Mouse (Mus musculus): ENCODE measurements around the gene Rsph9. TPM values are rescaled to one million over a fixed set of nuclear protein-coding genes. Genes with fewer than 3 reads are reported as not detected.
A peak's percentile ranks its signal among the peaks of the same experiment; 100 is the strongest.

The Rsph9 gene
- polyA plus RNA-seq, 1 experiment from 2014 or later, result 10.0 TPM

- Histone ChIP-seq H3K4me3 (peak overlapping the region; percentile 90), H3K27ac (peak overlapping the region; percentile 92), H3K4me1 (peaks cover 19% of the 10 kb centered on the region), H3K9me3 (replicated peaks) (no peaks in the 10 kb centered on the region), H3K27me3 (ENCODE audit: low read depth, poor library complexity, severe bottlenecking) (no peaks in the 10 kb centered on the region), H3K36me3 (peaks cover 44% of the 10 kb centered on the region)
- WGBS, result 51% methylated on average over 9 of the region's 9 CpGs
- no peak for DNase-seq (ENCODE audit: low spot score)
Measured at GRCm38 (mm10) chr17:46161710-46162109, 17.7 kb upstream of the Rsph9 start.

GRCm38 (mm10) chr17:46161179-46161578 lies 17.2 kb upstream of the Rsph9 start:
- peaks cover 39% of the 10 kb centered on the region for H3K36me3 ChIP-seq
- peak overlapping the region; percentile 92 for H3K27ac ChIP-seq
- H3K27me3 ChIP-seq (ENCODE audit: low read depth, poor library complexity, severe bottlenecking), result no peaks in the 10 kb centered on the region
- no peak for DNase-seq (ENCODE audit: low spot score)
- peaks cover 19% of the 10 kb centered on the region for H3K4me1 ChIP-seq
- H3K4me3 ChIP-seq, result peak overlapping the region; percentile 90
- H3K9me3 ChIP-seq (replicated peaks), result no peaks in the 10 kb centered on the region
- 2% methylated on average over 19 of the region's 19 CpGs for WGBS

GRCm38 (mm10) chr17:46160686-46161085 lies 16.7 kb upstream of the Rsph9 start, which contains the start of gene Gtpbp2:
Gene Gtpbp2, plus strand, starts transcription at chr17:46161032.
- Histone ChIP-seq H3K9me3 (replicated peaks) (no peaks in the 10 kb centered on the region), H3K27ac (peak within 1 kb of the TSS; percentile 92), H3K4me3 (peak within 1 kb of the TSS; percentile 90), H3K36me3 (peaks cover 34% of the 10 kb centered on the region), H3K4me1 (peaks cover 19% of the 10 kb centered on the region), H3K27me3 (ENCODE audit: low read depth, poor library complexity, severe bottlenecking) (no peaks in the 10 kb centered on the region)
- WGBS, result 0% methylated on average over 23 of the region's 23 CpGs
- DNase-seq (ENCODE audit: low spot score), result peak; percentile 94

GRCm38 (mm10) chr17:46160090-46160662 lies 16.2 kb upstream of the Rsph9 start:
- Histone ChIP-seq H3K4me1 (peaks cover 19% of the 10 kb centered on the region), H3K27ac (peak overlapping the region; percentile 92), H3K9me3 (replicated peaks) (no peaks in the 10 kb centered on the region), H3K27me3 (ENCODE audit: low read depth, poor library complexity, severe bottlenecking) (no peaks in the 10 kb centered on the region), H3K36me3 (peaks cover 29% of the 10 kb centered on the region), H3K4me3 (peak overlapping the region; percentile 90)
- DNase-seq (ENCODE audit: low spot score), result peak; percentile 88
- under 1% methylated on average over 16 of the region's 16 CpGs for WGBS

GRCm38 (mm10) chr17:46159236-46159635 lies 15.2 kb upstream of the Rsph9 start:
- peak overlapping the region; percentile 90 for H3K4me3 ChIP-seq
- H3K27me3 ChIP-seq (ENCODE audit: low read depth, poor library complexity, severe bottlenecking), result no peaks in the 10 kb centered on the region
- no peak for DNase-seq (ENCODE audit: low spot score)
- H3K36me3 ChIP-seq, result peaks cover 19% of the 10 kb centered on the region
- no peak overlapping the region; the same call in 1 of the 2 replicates for H3K27ac ChIP-seq
- H3K9me3 ChIP-seq (replicated peaks), result no peaks in the 10 kb centered on the region
- 65% methylated on average over 2 of the region's 2 CpGs for WGBS
- peaks cover 19% of the 10 kb centered on the region for H3K4me1 ChIP-seq

- Histone ChIP-seq H3K27me3 (ENCODE audit: low read depth, poor library complexity, severe bottlenecking) (no peaks in the 10 kb centered on the region), H3K9me3 (replicated peaks) (no peaks in the 10 kb centered on the region), H3K4me1 (peaks cover 23% of the 10 kb centered on the region), H3K27ac (no peak overlapping the region), H3K4me3 (no peak overlapping the region), H3K36me3 (no peaks in the 10 kb centered on the region)
- DNase-seq (ENCODE audit: low spot score), result no peak
- 88% methylated on average over 8 of the region's 8 CpGs for WGBS
Measured at GRCm38 (mm10) chr17:46157131-46157530, 13.1 kb upstream of the Rsph9 start.

GRCm38 (mm10) chr17:46156680-46157079 lies 12.7 kb upstream of the Rsph9 start:
- H3K4me3 ChIP-seq, result no peak overlapping the region
- 86% methylated on average over 5 of the region's 5 CpGs for WGBS
- no peaks in the 10 kb centered on the region for H3K27me3 ChIP-seq (ENCODE audit: low read depth, poor library complexity, severe bottlenecking)
- no peaks in the 10 kb centered on the region for H3K9me3 ChIP-seq (replicated peaks)
- no peak for DNase-seq (ENCODE audit: low spot score)
- peaks cover 2% of the 10 kb centered on the region for H3K36me3 ChIP-seq
- no peak overlapping the region for H3K27ac ChIP-seq
- H3K4me1 ChIP-seq, result peaks cover 19% of the 10 kb centered on the region

GRCm38 (mm10) chr17:46154336-46154735 lies 10.3 kb upstream of the Rsph9 start:
- Histone ChIP-seq H3K36me3 (peaks cover 12% of the 10 kb centered on the region), H3K27ac (no peak overlapping the region)
- WGBS, result 97% methylated on average over 3 of the region's 3 CpGs

GRCm38 (mm10) chr17:46152847-46153782 lies 9.1 kb upstream of the Rsph9 start, which contains the start of gene Mad2l1bp:
Gene Mad2l1bp, minus strand, starts transcription at chr17:46153553.
- Histone ChIP-seq H3K4me1 (peaks cover 10% of the 10 kb centered on the region), H3K4me3 (peak within 1 kb of the TSS; percentile 75), H3K27ac (peak within 1 kb of the TSS; percentile 88), H3K27me3 (ENCODE audit: low read depth, poor library complexity, severe bottlenecking) (no peaks in the 10 kb centered on the region), H3K36me3 (peaks cover 24% of the 10 kb centered on the region), H3K9me3 (replicated peaks) (no peaks in the 10 kb centered on the region)
- DNase-seq (ENCODE audit: low spot score), result peak; percentile 81
- 9% methylated on average over 33 of the region's 33 CpGs for WGBS

More at GRCm38 (mm10) chr17:46154336-46154735, 10.3 kb upstream of the Rsph9 start:
- Histone ChIP-seq H3K4me1 (peaks cover 10% of the 10 kb centered on the region), H3K27me3 (ENCODE audit: low read depth, poor library complexity, severe bottlenecking) (no peaks in the 10 kb centered on the region), H3K4me3 (no peak overlapping the region), H3K9me3 (replicated peaks) (no peaks in the 10 kb centered on the region)
- DNase-seq (ENCODE audit: low spot score), result no peak

- no peak overlapping the region for H3K4me3 ChIP-seq
- H3K27me3 ChIP-seq (ENCODE audit: low read depth, poor library complexity, severe bottlenecking), result no peaks in the 10 kb centered on the region
- no peak overlapping the region for H3K27ac ChIP-seq
- H3K9me3 ChIP-seq (replicated peaks), result no peaks in the 10 kb centered on the region
- 0 out of 2 replicates have a peak, but pooled peaks cover 1% of the 10 kb centered on the region for H3K36me3 ChIP-seq
- DNase-seq (ENCODE audit: low spot score), result no peak
- WGBS, result 90% methylated on average over 3 of the region's 3 CpGs
- H3K4me1 ChIP-seq, result peaks cover 24% of the 10 kb centered on the region
Measured at GRCm38 (mm10) chr17:46139872-46140271, 4.1 kb downstream of the Rsph9 start.

GRCm38 (mm10) chr17:46138563-46139236 lies 5.3 kb downstream of the Rsph9 start:
- DNase-seq (ENCODE audit: low spot score), result no peak
- WGBS, result 86% methylated on average over 8 of the region's 8 CpGs
- Histone ChIP-seq H3K27me3 (ENCODE audit: low read depth, poor library complexity, severe bottlenecking) (no peaks in the 10 kb centered on the region), H3K4me1 (peaks cover 17% of the 10 kb centered on the region), H3K36me3 (no peaks in the 10 kb centered on the region), H3K27ac (no peak overlapping the region), H3K9me3 (replicated peaks) (no peaks in the 10 kb centered on the region), H3K4me3 (no peak overlapping the region)

- no peak for DNase-seq (ENCODE audit: low spot score)
- Histone ChIP-seq H3K27ac (no peak overlapping the region), H3K9me3 (replicated peaks) (no peaks in the 10 kb centered on the region), H3K27me3 (ENCODE audit: low read depth, poor library complexity, severe bottlenecking) (no peaks in the 10 kb centered on the region), H3K36me3 (peaks cover 30% of the 10 kb centered on the region), H3K4me3 (no peak overlapping the region), H3K4me1 (peaks cover 9% of the 10 kb centered on the region; the same call in 1 of the 2 replicates)
- WGBS, result 80% methylated on average over 8 of the region's 8 CpGs
Measured at GRCm38 (mm10) chr17:46132862-46133261, 11.2 kb downstream of the Rsph9 start.
